11 mouse cellular contexts compared by ENCODE assay signal in the genomic region with DNA sequence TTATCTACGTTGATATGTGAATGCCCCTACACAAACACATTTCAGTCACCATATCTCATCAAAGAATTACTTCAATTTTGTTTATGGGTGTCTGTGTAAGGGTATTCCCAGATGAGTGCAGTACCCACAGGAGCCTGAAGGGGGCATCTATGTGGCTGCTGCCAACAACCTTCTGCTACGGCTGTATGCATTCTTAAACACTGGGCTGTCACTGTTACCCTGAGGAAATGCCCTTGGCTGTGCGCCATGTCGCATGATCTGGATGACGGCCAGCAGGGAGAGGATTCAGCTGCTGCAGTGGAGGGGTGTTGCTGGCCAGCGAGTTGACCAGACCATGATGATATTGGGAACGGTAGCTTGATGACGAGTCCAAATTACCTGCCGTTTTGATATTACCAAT.
A peak's percentile ranks its signal among the peaks of the same experiment; 100 is the strongest.
DNase-seq lines count a peak whose midpoint lies in the region; ATAC-seq and TF ChIP-seq lines count a peak whose summit lies in the region.
"Had no signal": no experiment of that assay in that cellular context is flagged by ENCODE, and none has a peak within 500 bp of the region (broad histone marks: within the 10 kb centered on the region; RNA-seq: fewer than 3 reads in every experiment).

No protein-coding gene starts in this region.

- intact Hi-C loops in gastrocnemius, adult 2 months (cut with DNase I) = no loop called here
- intact Hi-C loops in left cerebral cortex, postnatal 4 days (cut with DNase I) = no loop called here

- ATAC-seq in frontal cortex, adult (ENCODE audit: low TSS enrichment) = no peak

- H3K4me3 ChIP-seq in gastrocnemius, adult 2 months = no peak overlapping the region
- H3K4me3 ChIP-seq: limb, embryonic 13.5 days had no signal

- H3K27ac ChIP-seq in gastrocnemius, adult 2 months = no peak overlapping the region
- H3K27ac ChIP-seq: limb, embryonic 13.5 days had no signal

- DNase-seq in gastrocnemius, adult 2 months = no peak
- no peak for DNase-seq in gastrocnemius, adult 8-10 months (ENCODE audit: low spot score in 2 of 2)
- peak; percentile 75 for DNase-seq in left cerebral cortex, postnatal 4 days
- DNase-seq in left cerebral cortex, adult 8-10 months (ENCODE audit: low spot score in 2 of 2) = no peak
- DNase-seq in adrenal gland, postnatal 10 days = peak; percentile 70
- DNase-seq in kidney, postnatal 25 days = peak; percentile 29 to 37
- DNase-seq in urinary bladder, postnatal 10 days (ENCODE audit: low spot score) = no peak
- DNase-seq: cerebellum, adult 8-10 months; thymus, adult 18-20 months had no signal

- peak; percentile 11; the same call in 1 of the 2 replicates for TF ChIP-seq CTCF in gastrocnemius, adult 2 months (IDR thresholded peaks at IDR 0.05)

Comparison
In these comparisons a context has a peak if more than half of its experiments do, and no peak if none do; other contexts are left out.
1. DNase-seq: peak in left cerebral cortex, postnatal 4 days (single experiment), adrenal gland, postnatal 10 days (single experiment) and kidney, postnatal 25 days (2 of 2); none in gastrocnemius, adult 2 months (single experiment), gastrocnemius, adult 8-10 months (0 of 2), left cerebral cortex, adult 8-10 months (0 of 2) and urinary bladder, postnatal 10 days (single experiment).